Mouse (Mus musculus) hindbrain, embryonic 12.5 days (tissue): ENCODE data around the gene Gm20388. TPM values are rescaled to one million over a fixed set of nuclear protein-coding genes. Genes with fewer than 3 reads are reported as not detected.

Experiments
- ATAC-seq: fragments of 200-750 bp; cut with Nextera tagmentation; 2 replicates; pipeline ENCODE4 v1.8.0; 2017; ENCODE audit warnings: moderate TSS enrichment; ENCODE audit not compliant: low FRiP score
- H3K27ac ChIP-seq: fragments of 300-500 bp; sonication (generic); 2 replicates; pipeline ENCODE4 v1.5.1; 2016; ENCODE audit warnings: mild to moderate bottlenecking
- H3K27me3 ChIP-seq: fragments of 300-500 bp; sonication (generic); 2 replicates; pipeline ENCODE4 v1.6.1; 2016; ENCODE audit warnings: mild to moderate bottlenecking
- H3K36me3 ChIP-seq: fragments of 300-500 bp; sonication (generic); 2 replicates; pipeline ENCODE4 v1.6.1; 2016; ENCODE audit warnings: mild to moderate bottlenecking
- H3K4me1 ChIP-seq: fragments of 300-500 bp; sonication (generic); 2 replicates; pipeline ENCODE4 v1.6.1; 2016
- H3K4me2 ChIP-seq: fragments of 300-500 bp; sonication (generic); replicated peaks from 2 replicates; pipeline ENCODE4 v1.6.1; 2016; ENCODE audit warnings: mild to moderate bottlenecking
- H3K4me3 ChIP-seq: fragments of 300-500 bp; sonication (generic); 2 replicates; pipeline ENCODE4 v1.5.1; 2016; ENCODE audit warnings: mild to moderate bottlenecking
- H3K9ac ChIP-seq: fragments of 300-500 bp; sonication (generic); 2 replicates; pipeline ENCODE4 v1.6.1; 2016; ENCODE audit warnings: mild to moderate bottlenecking, moderate library complexity
- H3K9me3 ChIP-seq: fragments of 300-500 bp; sonication (generic); replicated peaks from 2 replicates; pipeline ENCODE4 v1.6.1; 2016; ENCODE audit warnings: mild to moderate bottlenecking
- WGBS: fragments of 180-500 bp; shearing (Covaris S2); methylation state at CpG from one replicate; pipeline ENCODE4 v1.1.7; 2016; 5-methylcytosine and 5-hydroxymethylcytosine counted together
- polyA plus RNA-seq: library from polyadenylated mRNA; unstranded; fragments of >200 nt; fragmentation: Nextera tagmentation; extraction: Ambion mirVana; gene quantifications from 2 replicates; pipeline ENCODE4 v1.2.1, GENCODE M21; 2016

The Gm20388 gene
- polyA plus RNA-seq, 1 experiment from 2014 or later, result not detected

DNA sequence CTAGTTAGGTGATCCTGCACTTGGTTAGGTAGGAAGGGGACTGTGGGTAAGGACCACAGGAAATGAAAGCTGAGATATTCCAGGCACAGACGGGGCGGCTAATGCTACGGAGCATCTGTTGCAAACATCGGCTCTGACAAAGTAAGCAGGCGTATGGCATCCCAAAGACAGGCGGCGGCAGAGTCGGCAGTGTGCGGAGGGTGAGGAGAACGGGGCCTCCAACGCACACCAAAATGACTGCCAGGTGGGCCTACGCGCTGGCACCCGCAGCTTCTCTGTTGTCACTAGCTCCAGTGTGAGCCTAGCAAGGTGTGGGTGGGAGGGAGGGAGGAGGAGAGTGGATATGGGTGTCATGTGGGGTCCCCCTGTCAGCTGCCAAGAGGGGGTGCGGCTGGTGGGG is 2730.8 kb downstream of the Gm20388 start:
- H3K4me1 ChIP-seq, result peaks cover 31% of the 10 kb centered on the region
- H3K27me3 ChIP-seq, result no peaks in the 10 kb centered on the region
- no peaks in the 10 kb centered on the region for H3K9me3 ChIP-seq
- H3K36me3 ChIP-seq, result peaks cover 49% of the 10 kb centered on the region
- H3K4me3 ChIP-seq, result no peak overlapping the region
- 77% methylated on average over 15 of the region's 15 CpGs for WGBS
- H3K9ac ChIP-seq, result no peak overlapping the region
- no peak overlapping the region for H3K27ac ChIP-seq
- H3K4me2 ChIP-seq, result no peak overlapping the region
- ATAC-seq, result no peak

DNA sequence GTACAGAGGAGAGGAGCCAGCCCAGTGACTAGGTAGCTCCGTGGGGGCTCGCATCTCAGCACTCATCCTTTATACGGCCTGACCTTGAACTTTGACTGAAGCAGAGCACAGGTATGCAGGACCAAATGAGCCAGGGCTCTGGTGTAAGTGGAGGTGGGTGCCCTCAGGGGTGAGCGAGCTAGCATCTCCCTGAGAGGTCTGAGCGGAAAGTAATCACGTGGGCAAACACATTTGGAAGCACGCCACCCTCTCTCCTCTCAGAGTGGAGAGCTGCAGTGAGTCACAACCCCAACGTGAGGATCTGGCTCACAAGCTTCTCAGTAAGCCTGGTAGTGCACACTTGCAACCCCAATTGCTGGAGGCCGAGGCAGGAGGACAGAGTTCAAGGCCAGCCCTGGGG is 2731.4 kb downstream of the Gm20388 start:
- H3K36me3 ChIP-seq, result peaks cover 53% of the 10 kb centered on the region
- no peaks in the 10 kb centered on the region for H3K27me3 ChIP-seq
- H3K4me2 ChIP-seq, result no peak overlapping the region
- H3K4me3 ChIP-seq, result no peak overlapping the region
- 78% methylated on average over 9 of the region's 9 CpGs for WGBS
- H3K27ac ChIP-seq, result no peak overlapping the region
- H3K4me1 ChIP-seq, result peaks cover 31% of the 10 kb centered on the region
- H3K9ac ChIP-seq, result no peak overlapping the region
- ATAC-seq, result no peak
- no peaks in the 10 kb centered on the region for H3K9me3 ChIP-seq

DNA sequence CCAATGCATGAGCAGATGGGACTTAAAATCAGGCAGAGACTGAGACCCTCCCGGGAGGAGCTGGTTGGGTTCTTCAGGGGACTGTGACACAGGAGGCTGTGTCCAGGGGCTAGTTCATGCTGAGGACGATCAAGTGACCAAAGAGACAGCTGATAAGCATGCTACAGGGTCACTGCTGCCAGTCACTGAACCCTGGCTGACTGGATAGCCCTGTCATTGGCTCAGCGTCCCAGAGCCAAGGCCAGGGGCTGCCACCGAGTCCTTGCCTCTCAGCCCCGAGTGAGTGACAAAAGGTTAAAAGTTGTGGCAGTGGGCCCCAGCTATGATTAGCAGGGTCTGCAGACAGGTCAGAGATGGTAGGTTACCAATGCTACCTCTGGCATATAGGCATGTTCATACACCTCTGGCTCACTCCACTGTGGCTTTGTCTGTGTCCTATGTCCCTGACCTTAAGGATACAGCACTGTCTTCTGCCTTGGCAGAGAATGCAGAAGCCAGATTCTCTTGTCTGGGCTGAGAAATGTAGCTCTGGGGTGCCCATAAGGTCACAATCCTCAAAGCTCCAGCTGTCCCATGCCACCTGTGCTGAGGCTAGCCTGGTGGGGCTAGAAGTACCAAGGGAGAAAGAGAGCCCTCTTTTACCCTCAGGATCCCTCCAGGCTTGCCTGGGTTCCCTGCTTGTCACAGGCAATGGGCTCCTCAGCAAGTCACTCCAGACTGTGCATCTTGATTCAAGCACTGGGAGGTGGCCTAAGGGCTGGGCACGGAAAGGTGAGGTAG is 2733.7 kb downstream of the Gm20388 start:
- WGBS, result 74% methylated on average over 6 of the region's 6 CpGs
- H3K9ac ChIP-seq, result no peak overlapping the region

DNA sequence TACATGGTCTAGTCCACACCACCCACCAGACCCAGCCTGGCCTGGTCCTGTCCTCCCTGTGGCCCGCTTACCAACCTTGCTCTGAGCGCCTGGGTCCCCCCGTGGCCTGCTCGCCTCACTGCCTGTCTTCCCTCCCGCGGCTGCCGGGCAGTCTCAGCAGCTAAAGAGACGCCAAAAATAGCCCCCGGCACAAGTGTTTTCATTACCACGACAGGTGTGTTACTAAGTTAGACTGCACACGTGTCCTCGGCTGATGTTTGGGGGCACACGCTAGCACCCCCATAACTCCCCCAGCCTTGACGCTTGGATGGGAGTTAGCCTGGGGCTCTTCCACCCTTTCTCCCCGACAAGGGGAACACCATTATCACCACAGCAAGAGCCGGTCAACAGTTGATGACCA is 2735.7 kb downstream of the Gm20388 start:
- no peak for ATAC-seq
- Histone ChIP-seq H3K4me2 (no peak overlapping the region), H3K4me3 (no peak overlapping the region), H3K36me3 (peaks cover 53% of the 10 kb centered on the region), H3K4me1 (peaks cover 14% of the 10 kb centered on the region), H3K27ac (no peak overlapping the region), H3K9me3 (no peaks in the 10 kb centered on the region), H3K27me3 (no peaks in the 10 kb centered on the region), H3K9ac (no peak overlapping the region)
- WGBS, result 91% methylated on average over 16 of the region's 16 CpGs

More for the DNA sequence above, 2733.7 kb downstream of the Gm20388 start:
- Histone ChIP-seq H3K4me3 (no peak overlapping the region), H3K36me3 (peaks cover 54% of the 10 kb centered on the region), H3K27me3 (no peaks in the 10 kb centered on the region), H3K4me2 (no peak overlapping the region), H3K9me3 (no peaks in the 10 kb centered on the region), H3K27ac (no peak overlapping the region), H3K4me1 (peaks cover 23% of the 10 kb centered on the region)
- ATAC-seq, result no peak

DNA sequence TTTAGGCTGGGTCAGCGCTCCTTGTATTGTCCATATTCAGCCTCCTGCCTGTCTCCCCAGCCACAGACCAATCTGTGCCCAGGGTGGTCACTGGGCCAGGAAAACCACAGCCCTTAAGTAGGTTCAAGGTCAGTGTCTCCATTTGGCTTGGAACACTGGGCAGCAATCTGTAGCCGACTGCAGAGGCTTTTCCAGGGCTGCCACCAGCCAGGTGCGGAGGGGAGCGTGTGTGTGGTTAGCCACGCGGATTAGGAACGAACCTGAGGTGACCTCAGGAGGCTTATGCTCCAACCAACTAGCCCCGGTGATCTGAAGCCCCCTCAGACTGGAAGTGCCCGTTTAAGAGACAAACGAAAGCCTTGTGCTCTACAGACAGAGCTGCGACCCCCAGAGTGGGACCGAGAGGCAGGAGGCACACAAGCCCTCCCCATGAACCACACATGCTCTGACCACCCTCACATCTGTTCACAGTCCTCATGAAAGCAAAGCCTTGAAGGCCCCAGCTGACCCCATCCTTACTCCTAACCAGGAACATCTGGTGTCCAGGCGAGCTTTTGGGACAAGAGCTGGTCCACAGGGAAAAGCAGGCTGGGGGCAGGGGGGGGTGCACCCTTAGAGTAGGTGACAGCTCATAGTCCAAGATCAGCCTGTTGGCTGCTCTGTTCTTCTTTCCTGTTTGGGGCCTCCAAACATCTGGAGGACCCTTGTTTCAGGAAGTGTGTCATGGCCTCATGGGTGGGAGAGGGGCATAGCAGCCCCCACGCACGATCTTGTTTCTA is 2737.7 kb downstream of the Gm20388 start:
- WGBS, result 70% methylated on average over 15 of the region's 15 CpGs
- no peak overlapping the region for H3K4me3 ChIP-seq
- no peaks in the 10 kb centered on the region for H3K9me3 ChIP-seq
- no peak overlapping the region for H3K4me2 ChIP-seq
- peaks cover 44% of the 10 kb centered on the region for H3K36me3 ChIP-seq
- no peak overlapping the region for H3K27ac ChIP-seq
- peak overlapping the region; percentile 14; the same call in 1 of the 2 replicates for H3K9ac ChIP-seq
- H3K4me1 ChIP-seq, result peaks cover 29% of the 10 kb centered on the region
- ATAC-seq, result no peak
- no peaks in the 10 kb centered on the region for H3K27me3 ChIP-seq

DNA sequence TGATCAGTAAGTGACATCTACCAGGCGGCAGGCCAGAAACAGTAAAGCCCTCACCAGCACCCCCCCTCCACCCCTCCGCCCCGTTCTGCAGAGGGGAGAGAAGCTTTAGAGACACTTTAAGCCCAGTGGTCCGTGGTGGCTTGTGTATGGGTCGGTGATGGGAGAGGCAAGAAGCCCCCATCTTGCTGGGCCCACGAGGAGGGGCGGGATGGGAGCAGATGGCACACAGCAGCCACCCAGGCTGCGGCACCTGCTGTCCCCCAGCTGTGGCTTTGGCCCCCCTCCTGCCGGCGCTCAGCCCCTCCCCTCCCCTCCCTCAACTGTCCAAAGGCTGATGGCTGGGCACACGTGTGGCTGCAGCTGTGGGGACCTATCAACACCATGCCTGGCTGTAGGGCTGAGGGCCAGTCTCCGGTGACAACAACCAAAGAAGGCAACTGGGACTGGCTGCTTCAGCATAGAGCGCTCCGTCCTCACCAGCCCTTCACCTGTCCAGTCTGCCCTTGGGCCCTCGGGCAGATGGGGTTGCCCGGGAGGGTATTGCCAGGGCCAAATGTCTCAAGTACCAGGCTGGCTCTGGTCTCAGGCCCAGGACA is 2740.8 kb downstream of the Gm20388 start:
- Histone ChIP-seq H3K27ac (no peak overlapping the region), H3K9ac (no peak overlapping the region), H3K27me3 (no peaks in the 10 kb centered on the region; the same call in 1 of the 2 replicates), H3K36me3 (peaks cover 36% of the 10 kb centered on the region), H3K4me2 (no peak overlapping the region), H3K9me3 (no peaks in the 10 kb centered on the region), H3K4me1 (peaks cover 42% of the 10 kb centered on the region), H3K4me3 (no peak overlapping the region)
- WGBS, result 71% methylated on average over 15 of the region's 16 CpGs
- ATAC-seq, result peak; percentile 53

DNA sequence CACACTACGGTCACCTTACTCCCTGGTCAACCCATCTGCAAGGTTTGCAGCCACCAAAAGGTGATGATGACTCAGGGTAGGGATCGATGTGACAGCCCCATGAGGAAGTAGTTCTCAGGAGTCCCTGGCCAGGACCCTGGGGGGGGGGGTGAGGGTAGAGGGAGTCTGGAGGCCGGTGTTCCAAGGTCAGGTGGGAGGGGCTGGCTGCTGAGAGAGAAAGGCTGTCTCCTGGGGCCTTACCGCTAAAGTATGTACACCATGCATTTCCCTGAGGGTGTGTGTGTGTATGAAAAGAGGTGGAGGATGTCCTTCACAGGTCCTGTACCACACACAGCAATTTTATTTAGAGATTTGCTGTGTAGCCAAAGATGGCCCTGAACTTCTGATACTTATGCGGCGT is 2742.0 kb downstream of the Gm20388 start:
- peaks cover 45% of the 10 kb centered on the region for H3K4me1 ChIP-seq
- whole genome bisulfite sequencing, result 72% methylated on average over 6 of the region's 6 CpGs

DNA sequence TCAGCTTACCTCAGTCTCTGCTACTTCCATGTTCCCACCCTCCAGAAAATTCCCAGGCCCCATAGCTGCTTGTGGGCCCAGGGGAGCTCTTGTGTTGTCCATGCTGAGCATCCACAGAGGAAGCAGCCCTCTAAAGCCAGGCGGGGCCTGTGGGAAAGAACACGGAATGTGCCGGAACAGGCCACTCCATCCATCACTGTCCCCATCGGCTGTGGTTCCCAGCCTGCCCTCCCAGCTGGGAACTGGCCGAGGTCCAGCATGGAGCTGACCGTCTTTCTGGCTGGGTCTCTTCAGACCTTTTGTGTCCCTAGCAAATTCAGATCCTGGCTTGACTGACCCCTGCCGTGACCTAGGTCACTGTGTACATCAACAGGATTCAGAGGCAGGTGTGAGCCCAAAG is 2744.1 kb downstream of the Gm20388 start:
- no peak overlapping the region for H3K27ac ChIP-seq
- no peaks in the 10 kb centered on the region for H3K9me3 ChIP-seq
- H3K36me3 ChIP-seq, result peaks cover 5% of the 10 kb centered on the region; the same call in 1 of the 2 replicates
- WGBS, result 44% methylated on average over 7 of the region's 7 CpGs
- no peak overlapping the region for H3K4me2 ChIP-seq
- H3K4me3 ChIP-seq, result no peak overlapping the region
- peaks cover 61% of the 10 kb centered on the region for H3K4me1 ChIP-seq
- H3K27me3 ChIP-seq, result no peaks in the 10 kb centered on the region; the same call in 1 of the 2 replicates
- H3K9ac ChIP-seq, result no peak overlapping the region
- no peak for ATAC-seq

More for the DNA sequence above, 2742.0 kb downstream of the Gm20388 start:
- Histone ChIP-seq H3K9ac (no peak overlapping the region), H3K27me3 (no peaks in the 10 kb centered on the region; the same call in 1 of the 2 replicates), H3K36me3 (peaks cover 25% of the 10 kb centered on the region), H3K4me2 (no peak overlapping the region), H3K4me3 (no peak overlapping the region), H3K9me3 (no peaks in the 10 kb centered on the region), H3K27ac (no peak overlapping the region)
- ATAC-seq, result no peak

DNA sequence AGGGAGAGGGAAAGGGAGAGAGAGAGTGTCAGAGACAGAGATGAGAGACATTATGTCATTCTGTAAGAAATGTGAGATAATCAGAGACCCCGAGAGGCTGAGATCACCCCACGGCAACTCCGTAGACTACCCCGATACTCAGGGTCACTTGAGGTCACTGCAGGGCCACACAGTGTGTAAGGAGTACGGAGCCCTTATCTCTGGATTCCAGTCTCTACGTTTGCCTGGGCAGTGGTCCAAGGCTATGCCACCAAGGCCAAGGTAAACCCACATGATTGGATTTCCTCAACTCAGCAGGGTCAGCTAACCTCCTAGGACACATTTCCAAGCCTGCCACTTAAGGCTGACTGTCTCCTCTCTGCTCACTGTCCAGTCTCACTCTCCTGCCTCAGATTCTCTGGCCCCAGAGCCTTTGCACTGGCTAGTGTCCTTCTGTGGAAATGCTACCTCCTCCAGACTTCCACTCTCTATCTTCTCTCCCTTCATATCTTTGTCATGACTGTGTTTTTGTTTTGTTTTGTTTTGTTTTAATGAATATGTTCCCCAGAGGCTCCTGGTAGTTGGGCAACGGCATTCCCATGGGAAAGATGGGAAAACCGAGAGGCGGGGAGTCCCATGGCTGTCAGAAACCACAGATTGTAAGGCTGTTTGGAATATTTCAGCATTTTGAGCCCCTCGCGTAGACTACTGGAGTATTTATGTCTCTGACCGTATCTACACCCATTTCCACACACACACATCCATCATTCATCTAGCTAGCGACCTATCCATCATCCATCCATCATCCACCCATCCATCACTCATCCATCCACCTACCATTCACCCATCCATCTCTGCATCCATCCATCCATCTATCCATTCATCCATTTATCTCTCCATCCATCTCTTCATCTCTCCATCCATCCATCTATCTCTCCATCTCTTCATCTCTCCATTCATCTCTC is 2745.7 kb downstream of the Gm20388 start:
- Histone ChIP-seq H3K27ac (no peak overlapping the region), H3K9ac (no peak overlapping the region), H3K4me3 (no peak overlapping the region), H3K9me3 (no peaks in the 10 kb centered on the region), H3K27me3 (no peaks in the 10 kb centered on the region; the same call in 1 of the 2 replicates), H3K4me1 (peaks cover 57% of the 10 kb centered on the region), H3K4me2 (no peak overlapping the region), H3K36me3 (no peaks in the 10 kb centered on the region; the same call in 1 of the 2 replicates)
- WGBS, result 82% methylated on average over 13 of the region's 13 CpGs
- no peak for ATAC-seq

DNA sequence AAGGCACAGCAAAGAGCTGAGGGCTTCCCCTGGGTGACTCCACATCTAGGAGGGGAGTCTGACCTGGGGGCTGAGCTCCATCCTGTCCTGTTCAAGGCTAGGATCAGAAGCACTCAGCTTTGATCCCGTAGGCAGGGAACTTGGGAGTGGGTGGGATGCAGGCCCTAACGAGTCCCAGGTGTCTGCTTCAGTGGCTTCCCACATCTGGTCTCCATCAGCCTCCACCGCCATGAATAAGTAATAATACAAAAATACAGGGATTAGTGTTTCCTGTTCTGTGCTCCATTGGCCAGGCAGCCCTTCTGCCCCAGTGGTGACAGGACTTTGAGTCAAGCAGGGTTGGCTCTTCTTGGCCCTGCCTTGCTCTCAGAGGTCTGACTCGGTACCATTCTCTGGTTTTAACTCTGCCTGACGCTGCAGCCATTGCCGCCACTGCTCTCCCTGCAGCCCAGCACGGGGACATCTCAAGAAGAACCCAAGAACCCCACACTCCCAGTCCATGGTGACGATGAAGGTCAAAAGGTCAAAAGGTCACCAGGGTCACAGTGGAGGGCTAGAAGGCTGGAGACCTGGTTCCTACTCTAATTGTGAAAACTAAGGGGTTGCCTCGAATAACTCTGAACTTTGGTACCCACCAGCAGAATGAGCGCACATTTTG is 2747.6 kb downstream of the Gm20388 start:
- WGBS, result 57% methylated on average over 10 of the region's 10 CpGs
- no peaks in the 10 kb centered on the region for H3K9me3 ChIP-seq

DNA sequence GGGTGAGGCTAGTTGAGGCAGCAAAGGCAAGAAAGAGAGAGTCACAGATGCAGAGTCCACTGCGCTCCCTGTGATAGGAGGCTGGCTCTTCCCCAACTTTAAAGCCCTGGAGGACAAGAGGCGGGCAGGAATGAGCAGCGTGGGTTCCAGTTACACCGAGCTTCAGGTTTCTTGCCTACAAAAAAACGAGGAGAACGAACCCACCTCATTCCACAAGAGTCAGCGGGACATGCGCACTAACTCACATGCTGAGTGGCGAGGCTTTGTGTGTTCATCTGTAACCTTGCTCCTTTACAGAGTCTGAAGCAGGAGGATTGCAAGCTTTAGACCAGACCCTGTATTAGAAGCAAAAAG is 2748.1 kb downstream of the Gm20388 start:
- Histone ChIP-seq H3K27ac (no peak overlapping the region), H3K4me3 (no peak overlapping the region), H3K4me1 (peaks cover 47% of the 10 kb centered on the region), H3K9ac (no peak overlapping the region), H3K9me3 (no peaks in the 10 kb centered on the region), H3K4me2 (no peak overlapping the region), H3K36me3 (no peaks in the 10 kb centered on the region), H3K27me3 (no peaks in the 10 kb centered on the region; the same call in 1 of the 2 replicates)
- WGBS, result 69% methylated on average over 9 of the region's 9 CpGs
- ATAC-seq, result no peak

More for the DNA sequence above, 2747.6 kb downstream of the Gm20388 start:
- Histone ChIP-seq H3K27me3 (no peaks in the 10 kb centered on the region; the same call in 1 of the 2 replicates), H3K4me3 (no peak overlapping the region), H3K4me2 (no peak overlapping the region), H3K9ac (no peak overlapping the region), H3K27ac (peak overlapping the region; percentile 55; the same call in 1 of the 2 replicates), H3K4me1 (peaks cover 52% of the 10 kb centered on the region), H3K36me3 (no peaks in the 10 kb centered on the region; the same call in 1 of the 2 replicates)
- ATAC-seq, result no peak
